Mouse (Mus musculus): ENCODE measurements around the gene H2-Q1. TPM values are rescaled to one million over a fixed set of nuclear protein-coding genes. Genes with fewer than 3 reads are reported as not detected.
"Not testable (repeated sequence)": the region's sequence is repeated elsewhere in the genome, so short reads cannot be mapped to it uniquely, and the experiment has no call there.

The H2-Q1 gene
- polyA plus RNA-seq, 1 experiment from 2014 or later: 1.0 TPM

DNA sequence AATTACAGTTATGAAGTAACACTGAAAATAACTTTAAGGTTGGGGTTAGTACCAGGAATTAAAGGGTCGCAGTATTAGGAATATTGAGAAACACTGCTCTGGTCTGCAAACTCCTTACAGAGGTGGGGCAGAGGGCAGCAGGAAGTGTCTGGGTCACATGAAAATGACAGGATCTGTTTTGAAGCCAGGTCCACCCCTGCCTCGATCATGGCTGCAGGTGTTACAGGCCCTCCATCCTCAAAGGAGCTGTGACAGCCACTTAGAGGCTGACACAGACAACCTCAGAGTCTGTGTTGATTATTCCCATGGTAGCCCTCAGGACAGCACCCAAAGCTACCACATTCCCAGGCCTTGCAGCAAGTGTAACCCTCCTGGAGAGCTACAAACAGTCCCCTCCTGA lies 16.9 kb upstream of the H2-Q1 start:
- no peaks in the 10 kb centered on the region for H3K36me3 ChIP-seq
- H3K4me2 ChIP-seq: no peak overlapping the region
- no peak for ATAC-seq
- H3K4me1 ChIP-seq: peaks cover 4% of the 10 kb centered on the region; the same call in 1 of the 2 replicates
- H3K9me3 ChIP-seq (replicated peaks): no peaks in the 10 kb centered on the region
- H3K4me3 ChIP-seq: no peak overlapping the region
- H3K27me3 ChIP-seq (replicated peaks): peaks cover 22% of the 10 kb centered on the region; the same call in 1 of the 2 replicates
- H3K27ac ChIP-seq: no peak overlapping the region
- no peak overlapping the region for H3K9ac ChIP-seq
- WGBS (ENCODE audit: insufficient replicate concordance): 54% methylated on average over 2 of the region's 2 CpGs

DNA sequence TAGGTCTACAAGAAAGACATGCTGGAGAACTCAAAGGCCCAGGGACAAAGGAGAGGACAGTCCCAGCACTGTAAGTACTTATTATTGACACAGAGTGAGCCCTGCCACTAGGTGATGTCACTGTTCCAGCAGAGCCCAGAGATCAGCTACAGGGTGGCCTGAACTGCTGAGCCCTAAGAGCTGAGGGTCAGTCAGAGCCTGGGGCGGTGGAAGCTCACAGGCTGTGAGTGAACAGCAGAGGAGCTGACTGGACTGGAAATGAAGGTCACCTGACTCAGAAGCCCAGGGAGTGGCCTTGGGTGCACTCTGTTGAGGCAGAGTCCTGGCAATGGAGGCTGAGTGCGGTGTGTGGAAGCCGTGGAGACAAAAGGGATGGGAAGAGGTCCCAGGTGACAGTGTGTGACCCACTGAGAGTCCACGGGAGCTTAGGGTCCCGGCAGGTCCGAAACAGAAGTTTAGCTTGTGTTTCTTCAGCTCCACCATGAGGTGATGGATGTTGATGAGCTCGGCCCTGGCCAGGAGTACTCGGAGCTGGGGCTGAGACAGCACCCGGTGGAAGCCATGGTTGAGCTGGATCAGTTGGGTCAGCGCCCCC lies 16.4 kb upstream of the H2-Q1 start:
- H3K27me3 ChIP-seq (replicated peaks): peaks cover 27% of the 10 kb centered on the region; the same call in 1 of the 2 replicates
- 72% methylated on average over 10 of the region's 10 CpGs for WGBS (ENCODE audit: insufficient replicate concordance)

DNA sequence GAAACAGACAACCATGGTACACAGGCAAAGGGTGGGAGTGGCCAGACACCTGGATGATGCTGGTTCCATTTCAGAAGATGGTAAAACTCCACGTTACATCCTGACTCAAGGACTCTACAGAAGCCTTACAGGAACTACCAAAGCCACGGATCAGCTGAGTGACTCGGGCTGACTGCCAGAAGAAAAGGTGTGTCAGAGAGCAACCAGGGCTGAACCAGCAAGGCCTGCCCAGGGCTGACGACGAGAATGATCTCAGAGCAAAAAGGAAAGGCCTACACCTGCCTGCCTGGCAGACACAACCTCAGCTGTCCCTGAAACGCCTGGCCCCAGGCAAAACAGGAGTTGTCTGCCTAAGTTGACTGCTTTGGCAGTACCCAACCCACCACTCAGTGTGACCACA lies 15.7 kb upstream of the H2-Q1 start:
- Histone ChIP-seq H3K27me3 (replicated peaks) (peaks cover 27% of the 10 kb centered on the region; the same call in 1 of the 2 replicates), H3K9me3 (replicated peaks) (no peaks in the 10 kb centered on the region), H3K4me1 (peaks cover 4% of the 10 kb centered on the region; the same call in 1 of the 2 replicates), H3K9ac (no peak overlapping the region), H3K27ac (no peak overlapping the region), H3K4me3 (no peak overlapping the region), H3K4me2 (no peak overlapping the region), H3K36me3 (no peaks in the 10 kb centered on the region)
- no peak for ATAC-seq
- 48% methylated on average over 6 of the region's 6 CpGs for WGBS (ENCODE audit: insufficient replicate concordance)

More for the DNA sequence above, 16.4 kb upstream of the H2-Q1 start:
- ATAC-seq: peak; percentile 49
- H3K9me3 ChIP-seq (replicated peaks): no peaks in the 10 kb centered on the region
- no peak overlapping the region for H3K27ac ChIP-seq
- H3K9ac ChIP-seq: no peak overlapping the region
- no peaks in the 10 kb centered on the region for H3K36me3 ChIP-seq
- no peak overlapping the region for H3K4me2 ChIP-seq
- H3K4me3 ChIP-seq: no peak overlapping the region
- peaks cover 4% of the 10 kb centered on the region; the same call in 1 of the 2 replicates for H3K4me1 ChIP-seq

DNA sequence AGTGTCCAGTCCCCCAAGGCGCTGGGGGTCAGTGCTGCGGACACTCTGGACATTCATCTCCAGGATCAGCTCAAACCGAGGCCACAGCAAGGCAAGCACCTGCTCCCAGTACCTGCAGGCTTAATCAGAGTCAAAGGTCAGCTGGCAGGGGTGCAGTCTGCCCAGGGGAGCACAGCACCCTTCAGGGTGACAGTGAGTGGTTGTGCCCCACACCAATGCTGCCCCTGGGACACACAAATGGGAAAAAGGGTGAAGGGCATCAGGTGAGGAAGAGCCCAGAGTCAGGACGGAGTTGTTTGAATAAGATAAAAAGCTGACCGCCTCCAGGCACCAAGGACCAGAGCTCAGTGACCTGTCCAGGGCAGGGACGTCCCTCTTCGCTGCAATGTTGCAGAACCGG lies 15.3 kb upstream of the H2-Q1 start:
- H3K4me2 ChIP-seq, ATAC-seq: not testable (repeated sequence)
- WGBS (ENCODE audit: insufficient replicate concordance): 59% methylated on average over 8 of the region's 8 CpGs

DNA sequence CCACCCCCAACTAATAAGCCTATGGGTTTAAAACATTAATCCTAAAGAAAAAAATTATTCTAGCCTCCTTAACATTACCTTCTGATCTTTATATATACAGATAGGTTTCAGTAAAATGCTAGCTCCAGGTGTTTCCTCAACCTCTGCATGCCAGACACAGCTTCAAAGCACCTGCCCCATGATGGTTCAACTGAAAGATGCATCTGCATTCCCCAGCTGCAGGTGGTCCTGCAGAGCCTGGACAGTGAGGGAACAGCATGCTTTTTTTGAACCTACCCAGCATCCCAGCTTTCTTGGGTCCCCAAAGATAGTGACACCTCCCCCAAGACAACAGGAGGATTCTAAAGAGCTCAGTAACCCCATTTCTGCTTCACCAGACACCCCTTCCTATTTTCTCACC lies 1.5 kb upstream of the H2-Q1 start:
- Histone ChIP-seq H3K9me3 (replicated peaks) (no peaks in the 10 kb centered on the region), H3K4me1 (no peaks in the 10 kb centered on the region), H3K9ac (no peak overlapping the region), H3K4me3 (no peak overlapping the region), H3K36me3 (no peaks in the 10 kb centered on the region), H3K27ac (no peak overlapping the region), H3K27me3 (replicated peaks) (peaks cover 58% of the 10 kb centered on the region), H3K4me2 (no peak overlapping the region)
- ATAC-seq: no peak

More for the DNA sequence above, 15.3 kb upstream of the H2-Q1 start:
- H3K9me3 ChIP-seq (replicated peaks); H3K9ac ChIP-seq; H3K4me3 ChIP-seq; H3K4me1 ChIP-seq; H3K27ac ChIP-seq; H3K36me3 ChIP-seq: not testable (repeated sequence)
- peaks cover 27% of the 10 kb centered on the region; the same call in 1 of the 2 replicates for H3K27me3 ChIP-seq (replicated peaks)

DNA sequence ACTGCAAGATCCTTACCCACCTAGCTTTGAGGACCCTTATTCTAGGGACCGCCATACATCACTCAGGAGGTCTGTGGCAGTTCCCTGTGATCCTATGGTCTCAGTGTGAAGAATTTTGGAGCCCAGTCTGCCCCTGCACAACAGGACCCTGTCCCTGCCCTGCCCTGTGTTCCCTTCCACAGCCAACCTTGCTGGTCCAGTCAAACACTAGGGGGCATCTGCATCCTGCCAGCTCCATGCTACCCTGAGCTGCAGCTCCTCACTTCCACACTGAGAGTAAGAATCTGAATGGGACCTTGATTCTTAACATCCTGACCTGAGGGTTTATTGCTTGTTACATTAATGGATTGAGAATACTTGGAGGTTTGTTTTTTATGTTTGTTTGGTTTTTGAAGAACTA lies 4.9 kb downstream of the H2-Q1 start:
- H3K9me3 ChIP-seq (replicated peaks); H3K4me2 ChIP-seq; H3K4me1 ChIP-seq; H3K27ac ChIP-seq; H3K36me3 ChIP-seq; ATAC-seq; H3K9ac ChIP-seq; H3K4me3 ChIP-seq: not testable (repeated sequence)
- H3K27me3 ChIP-seq (replicated peaks): peaks cover 40% of the 10 kb centered on the region
- 41% methylated on average over 1 of the region's 1 CpGs for WGBS (ENCODE audit: insufficient replicate concordance)

DNA sequence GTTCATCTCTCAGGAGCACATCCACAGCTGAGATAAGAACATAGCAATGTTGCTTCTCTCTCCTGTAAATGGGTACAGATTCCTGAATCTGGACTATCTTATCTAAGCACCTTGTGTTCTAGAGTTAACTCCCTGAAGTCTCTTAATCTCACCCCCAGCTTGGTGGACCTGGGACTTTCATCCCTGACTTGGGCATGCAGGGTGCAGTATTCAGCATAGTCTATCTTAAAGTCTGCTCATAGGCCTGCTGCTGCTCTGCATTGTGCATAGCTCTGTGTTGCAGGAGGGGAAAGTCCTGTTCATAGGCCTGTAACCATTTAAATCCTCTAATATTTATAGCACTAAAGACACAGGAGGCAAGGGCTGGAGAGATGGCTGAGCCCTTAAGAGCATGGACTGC lies 5.8 kb downstream of the H2-Q1 start:
- H3K4me3 ChIP-seq; H3K4me2 ChIP-seq; H3K9me3 ChIP-seq (replicated peaks): not testable (repeated sequence)

DNA sequence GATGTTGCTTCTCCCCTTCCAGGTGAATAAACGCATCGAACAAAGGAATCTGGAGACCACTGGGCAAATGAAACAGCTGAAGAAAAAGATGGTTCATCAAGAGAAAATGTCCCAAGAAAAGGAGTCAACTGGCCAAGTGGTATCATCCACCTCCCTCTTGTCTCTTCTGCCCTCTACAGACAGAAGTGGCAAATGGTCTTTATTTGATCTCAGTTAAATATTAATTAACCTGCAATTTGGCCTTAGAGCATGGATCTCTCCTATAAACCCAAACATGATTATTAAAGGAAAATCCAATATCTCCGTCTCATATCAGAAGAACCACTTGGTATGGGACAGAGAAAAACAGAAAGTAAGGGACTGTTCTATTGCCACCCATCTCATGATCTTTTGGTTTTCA lies 9.5 kb downstream of the H2-Q1 start:
- whole genome bisulfite sequencing (ENCODE audit: insufficient replicate concordance): 43% methylated on average over 3 of the region's 3 CpGs
- H3K4me3 ChIP-seq; ATAC-seq; H3K9ac ChIP-seq; H3K27ac ChIP-seq; H3K4me2 ChIP-seq; H3K4me1 ChIP-seq; H3K9me3 ChIP-seq (replicated peaks); H3K36me3 ChIP-seq: not testable (repeated sequence)
- peaks cover 12% of the 10 kb centered on the region; the same call in 1 of the 2 replicates for H3K27me3 ChIP-seq (replicated peaks)

More for the DNA sequence above, 5.8 kb downstream of the H2-Q1 start:
- H3K27ac ChIP-seq, ATAC-seq, H3K4me1 ChIP-seq, H3K36me3 ChIP-seq, H3K9ac ChIP-seq: not testable (repeated sequence)
- peaks cover 31% of the 10 kb centered on the region for H3K27me3 ChIP-seq (replicated peaks)

DNA sequence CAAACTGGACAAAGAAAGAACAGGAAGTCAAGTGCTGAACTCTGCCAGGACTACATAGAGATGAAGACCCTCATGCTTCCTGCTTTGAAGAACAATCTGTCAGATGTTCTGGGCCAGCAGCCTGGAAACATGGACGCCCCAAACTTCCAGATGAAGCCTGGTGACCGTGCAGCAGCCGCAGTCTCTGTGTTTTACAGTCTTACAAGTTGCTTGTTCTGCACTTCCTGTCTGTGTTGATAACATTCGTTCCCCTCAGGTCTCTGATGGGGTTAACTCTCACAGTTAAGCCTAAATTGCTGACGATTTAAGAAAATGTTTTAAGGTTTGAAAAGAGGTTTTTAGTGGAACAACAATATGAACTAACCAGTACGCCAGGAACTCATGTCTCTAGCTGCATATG lies 11.3 kb downstream of the H2-Q1 start:
- H3K9ac ChIP-seq; ATAC-seq; H3K36me3 ChIP-seq; H3K9me3 ChIP-seq (replicated peaks); H3K4me1 ChIP-seq; H3K27ac ChIP-seq; H3K4me2 ChIP-seq; H3K27me3 ChIP-seq (replicated peaks); H3K4me3 ChIP-seq: not testable (repeated sequence)
- WGBS (ENCODE audit: insufficient replicate concordance): 40% methylated on average over 6 of the region's 6 CpGs

DNA sequence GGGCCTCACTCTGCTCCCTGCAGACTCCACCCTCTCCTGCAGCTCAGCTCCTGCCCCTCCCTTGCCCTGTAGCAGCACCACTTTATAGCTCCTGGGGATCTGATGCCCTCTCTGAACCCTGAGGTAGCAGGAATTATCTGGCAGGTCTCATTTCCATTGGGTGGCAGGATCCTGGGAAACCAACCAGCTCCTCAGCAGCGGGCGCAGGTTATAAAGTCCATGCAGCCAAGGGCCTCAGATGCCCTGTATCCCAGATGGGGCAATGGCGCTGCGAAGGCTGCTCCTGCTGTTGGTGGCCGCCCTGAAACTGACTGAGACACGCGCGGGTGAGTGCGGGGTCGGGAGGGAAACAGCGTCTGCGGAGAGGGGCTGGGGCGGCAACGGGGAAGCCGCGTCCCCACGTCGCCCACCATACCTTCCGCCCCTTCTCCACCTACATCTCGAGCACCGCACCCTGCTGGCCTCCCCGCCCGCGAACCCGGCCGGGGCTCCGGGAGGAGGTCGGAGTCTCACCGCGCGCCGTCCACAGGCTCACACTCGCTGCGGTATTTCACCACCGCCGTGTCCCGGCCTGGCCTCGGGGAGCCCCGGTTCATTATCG lies 22.0 kb downstream of the H2-Q1 start, which contains the start of gene H2-Q2:
Gene H2-Q2, plus strand, starts transcription at position 172 of the 601 bp plus-strand sequence.
- 2% methylated on average over 34 of the region's 40 CpGs for WGBS (ENCODE audit: insufficient replicate concordance)

DNA sequence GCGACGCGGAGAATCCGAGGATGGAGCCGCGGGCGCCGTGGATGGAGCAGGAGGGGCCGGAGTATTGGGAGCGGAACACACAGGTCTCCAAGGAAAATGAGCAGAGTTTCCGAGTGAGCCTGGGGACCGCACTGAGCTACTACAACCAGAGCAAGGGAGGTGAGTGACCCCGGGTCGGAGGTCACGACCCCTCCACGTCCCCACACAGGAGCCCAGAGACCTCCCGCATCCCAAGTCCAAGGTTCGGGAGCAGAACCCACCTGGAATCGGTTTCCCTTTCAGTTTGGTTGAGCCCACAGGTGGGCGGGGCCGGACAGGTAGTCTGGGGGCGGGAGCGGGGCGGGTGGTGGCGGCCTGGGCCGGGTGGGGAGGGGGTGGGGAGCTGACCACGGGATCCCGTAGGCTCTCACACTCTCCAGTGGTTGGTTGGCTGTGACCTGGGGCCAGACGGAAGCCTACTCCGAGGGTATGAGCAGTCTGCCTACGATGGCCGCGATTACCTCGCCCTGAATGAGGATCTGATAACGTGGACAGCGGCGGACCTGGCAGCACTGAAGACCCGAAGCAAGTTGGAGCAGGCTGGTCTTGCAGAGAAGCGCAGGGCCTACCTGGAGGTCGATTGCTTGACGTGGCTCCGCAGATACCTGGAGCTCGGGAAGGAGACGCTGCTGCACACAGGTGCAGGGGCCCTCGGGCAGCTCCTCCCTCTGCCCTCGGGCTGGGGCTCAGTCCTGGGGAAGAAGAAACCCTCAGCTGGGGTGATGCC lies 22.7 kb downstream of the H2-Q1 start:
- ATAC-seq: no peak
- 5% methylated on average over 38 of the region's 46 CpGs for WGBS (ENCODE audit: insufficient replicate concordance)
- Histone ChIP-seq H3K4me1 (no peaks in the 10 kb centered on the region), H3K4me3 (peak overlapping the region; percentile 39), H3K27me3 (replicated peaks) (peaks cover 53% of the 10 kb centered on the region), H3K4me2 (peak overlapping the region; percentile 60), H3K9ac (no peak overlapping the region), H3K36me3 (no peaks in the 10 kb centered on the region), H3K9me3 (replicated peaks) (no peaks in the 10 kb centered on the region), H3K27ac (no peak overlapping the region)

More for the DNA sequence above, 22.0 kb downstream of the H2-Q1 start, which contains the start of gene H2-Q2:
- no peak within 1 kb of the TSS for H3K9ac ChIP-seq
- no peaks in the 10 kb centered on the region for H3K9me3 ChIP-seq (replicated peaks)
- H3K27me3 ChIP-seq (replicated peaks): peaks cover 50% of the 10 kb centered on the region
- H3K4me1 ChIP-seq: no peaks in the 10 kb centered on the region
- H3K4me2 ChIP-seq: peak within 1 kb of the TSS; percentile 60
- no peaks in the 10 kb centered on the region for H3K36me3 ChIP-seq
- no peak for ATAC-seq
- peak within 1 kb of the TSS; percentile 39 for H3K4me3 ChIP-seq
- no peak within 1 kb of the TSS for H3K27ac ChIP-seq

DNA sequence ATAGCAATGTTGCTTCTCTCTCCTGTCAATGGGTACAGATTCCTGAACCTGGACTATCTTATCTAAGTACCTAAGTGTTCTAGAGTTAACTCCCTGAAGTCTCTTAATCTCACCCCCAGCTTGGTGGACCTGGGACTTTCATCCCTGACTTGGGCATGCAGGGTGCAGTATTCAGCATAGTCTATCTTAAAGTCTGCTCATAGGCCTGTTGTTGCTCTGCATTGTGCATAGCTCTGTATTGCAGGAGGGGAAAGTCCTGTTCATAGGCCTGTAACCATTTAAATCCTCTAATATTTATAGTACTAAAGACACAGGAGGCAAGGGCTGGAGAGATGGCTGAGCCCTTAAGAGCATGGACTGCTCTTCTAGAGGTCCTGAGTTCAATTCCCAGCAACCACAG lies 27.5 kb downstream of the H2-Q1 start:
- peaks cover 36% of the 10 kb centered on the region for H3K27me3 ChIP-seq (replicated peaks)
- not testable (repeated sequence) for H3K9me3 ChIP-seq (replicated peaks); H3K4me1 ChIP-seq; H3K36me3 ChIP-seq; H3K27ac ChIP-seq; H3K4me2 ChIP-seq; ATAC-seq; H3K9ac ChIP-seq; H3K4me3 ChIP-seq

Data from liver, embryonic 12.5 days (tissue).